Mouse (Mus musculus) heart, postnatal 0 days (tissue): ENCODE data around the gene Gm9958. TPM values are rescaled to one million over a fixed set of nuclear protein-coding genes. Genes with fewer than 3 reads are reported as not detected.
A peak's percentile ranks its signal among the peaks of the same experiment; 100 is the strongest.

Experiments
- ATAC-seq: fragments of 200-750 bp; cut with Nextera tagmentation; 2 replicates; pipeline ENCODE4 v1.8.0; 2017; ENCODE audit warnings: low read depth, moderate number of reproducible peaks, moderate library complexity; ENCODE audit not compliant: insufficient read depth
- DNase-seq: peaks from one replicate; pipeline ENCODE4 v3.0.0-alpha.2; 2016; ENCODE audit warnings: low spot score
- H3K27ac ChIP-seq: fragments of 300-500 bp; sonication (generic); 2 replicates; pipeline ENCODE4 v1.5.1; 2014; ENCODE audit warnings: low read depth, mild to moderate bottlenecking
- H3K27me3 ChIP-seq: fragments of 300-500 bp; sonication (generic); 2 replicates; pipeline ENCODE4 v1.6.1; 2014; ENCODE audit warnings: low read length, mixed read lengths; ENCODE audit not compliant: control insufficient read depth, insufficient read depth
- H3K36me3 ChIP-seq: fragments of 300-500 bp; sonication (generic); replicated peaks from 2 replicates; pipeline ENCODE4 v1.6.1; 2014; ENCODE audit warnings: low read length, mixed read lengths; ENCODE audit not compliant: control insufficient read depth, insufficient read depth
- H3K4me1 ChIP-seq: fragments of 300-500 bp; sonication (generic); 2 replicates; pipeline ENCODE4 v1.6.1; 2014; ENCODE audit warnings: antibody characterized with exemption; ENCODE audit not compliant: control insufficient read depth, insufficient read depth
- H3K4me2 ChIP-seq: fragments of 300-500 bp; sonication (generic); 2 replicates; pipeline ENCODE4 v1.6.1; 2014; ENCODE audit warnings: low read depth, mild to moderate bottlenecking, low read length, moderate library complexity
- H3K4me3 ChIP-seq: fragments of 300-500 bp; sonication (generic); 2 replicates; pipeline ENCODE4 v1.5.1; 2014; ENCODE audit warnings: low read depth, low read length
- H3K9ac ChIP-seq: fragments of 300-500 bp; sonication (generic); replicated peaks from 2 replicates; pipeline ENCODE4 v1.6.1; 2014; ENCODE audit warnings: low read depth, low read length, mixed read lengths
- H3K9me3 ChIP-seq: fragments of 300-500 bp; sonication (generic); replicated peaks from 2 replicates; pipeline ENCODE4 v1.6.1; 2016; ENCODE audit warnings: low read length; ENCODE audit not compliant: control insufficient read depth
- CTCF ChIP-seq: IDR thresholded peaks from 2 replicates; pipeline ENCODE4 v1.5.1; 2016; ENCODE audit warnings: antibody characterized with exemption, control low read depth, low read depth
- EP300 ChIP-seq: IDR thresholded peaks from 2 replicates; pipeline ENCODE4 v1.6.1; 2016; ENCODE audit warnings: antibody characterized with exemption, low read depth
- WGBS: fragments of 180-500 bp; shearing (Covaris S2); extraction: QIAGEN DNeasy Blood & Tissue Kit; methylation state at CpG from one replicate; pipeline ENCODE4 v1.1.7; 2014; 5-methylcytosine and 5-hydroxymethylcytosine counted together
- polyA plus RNA-seq: library from polyadenylated mRNA; unstranded; fragments of >200 nt; fragmentation: Nextera tagmentation; extraction: Ambion mirVana; gene quantifications from 2 replicates; pipeline ENCODE4 v1.2.1, GENCODE M21; 2015
- total RNA-seq: library from RNA; depleted of rRNA; stranded (reverse); fragments of >200 nt; gene quantifications from 2 replicates; pipeline ENCODE4 v1.2.3, GENCODE M21; 2014; ENCODE audit warnings: low replicate concordance

Gene Gm9958
- total and polyA plus RNA-seq, 2 experiments from 2014 or later: 0.34 to 3.4 TPM

GRCm38 (mm10) chr5:90339953-90340343 lies 27.1 kb upstream of the Gm9958 start:
- TF ChIP-seq CTCF: no peak
- no peak for TF ChIP-seq EP300
- Histone ChIP-seq H3K36me3 (no peaks in the 10 kb centered on the region), H3K4me2 (peak overlapping the region; percentile 62; the same call in 1 of the 2 replicates), H3K9ac (no peak overlapping the region), H3K4me1 (peaks cover 15% of the 10 kb centered on the region), H3K27ac (peak overlapping the region; percentile 77), H3K27me3 (no peaks in the 10 kb centered on the region), H3K9me3 (no peaks in the 10 kb centered on the region), H3K4me3 (peak overlapping the region; percentile 39; the same call in 1 of the 2 replicates)
- DNase-seq (no peak), ATAC-seq (no peak)
- WGBS: 75% methylated on average over 1 of the region's 1 CpGs

GRCm38 (mm10) chr5:90340847-90341246 lies 26.2 kb upstream of the Gm9958 start:
- no peaks in the 10 kb centered on the region for H3K36me3 ChIP-seq
- DNase-seq (no peak), ATAC-seq (no peak)
- WGBS: 39% methylated on average over 4 of the region's 4 CpGs
- no peak overlapping the region for H3K4me3 ChIP-seq
- peak overlapping the region; percentile 32; the same call in 1 of the 2 replicates for H3K27ac ChIP-seq
- TF ChIP-seq EP300 (no peak), CTCF (no peak)
- no peaks in the 10 kb centered on the region for H3K9me3 ChIP-seq
- no peaks in the 10 kb centered on the region for H3K27me3 ChIP-seq
- H3K4me1 ChIP-seq: peaks cover 15% of the 10 kb centered on the region
- H3K4me2 ChIP-seq: no peak overlapping the region
- H3K9ac ChIP-seq: no peak overlapping the region

GRCm38 (mm10) chr5:90346877-90347276 lies 20.1 kb upstream of the Gm9958 start:
- 90% methylated on average over 3 of the region's 3 CpGs for WGBS
- no peaks in the 10 kb centered on the region for H3K27me3 ChIP-seq
- no peak for DNase-seq
- H3K9me3 ChIP-seq: no peaks in the 10 kb centered on the region
- H3K4me1 ChIP-seq: no peaks in the 10 kb centered on the region
- no peak for ATAC-seq
- H3K36me3 ChIP-seq: 0 out of 2 replicates have a peak, but pooled peaks cover 3% of the 10 kb centered on the region
- H3K27ac ChIP-seq: no peak overlapping the region
- no peak overlapping the region for H3K4me3 ChIP-seq
- H3K9ac ChIP-seq: no peak overlapping the region
- TF ChIP-seq EP300 (no peak), CTCF (no peak)
- H3K4me2 ChIP-seq: no peak overlapping the region

- no peaks in the 10 kb centered on the region for H3K27me3 ChIP-seq
- 0 out of 2 replicates have a peak, but pooled peaks cover 2% of the 10 kb centered on the region for H3K36me3 ChIP-seq
- no peak for DNase-seq
- peaks cover 4% of the 10 kb centered on the region; the same call in 1 of the 2 replicates for H3K4me1 ChIP-seq
- H3K4me2 ChIP-seq: no peak overlapping the region
- no peak for ATAC-seq
- H3K9me3 ChIP-seq: no peaks in the 10 kb centered on the region
- no peak overlapping the region for H3K4me3 ChIP-seq
- no peak for TF ChIP-seq CTCF
- no peak for TF ChIP-seq EP300
- 89% methylated on average over 4 of the region's 4 CpGs for WGBS
- H3K27ac ChIP-seq: no peak overlapping the region
- no peak overlapping the region for H3K9ac ChIP-seq
These were observed 13.3 kb upstream of the Gm9958 start for GRCm38 (mm10) chr5:90353552-90354317.

GRCm38 (mm10) chr5:90355824-90356223 lies 11.2 kb upstream of the Gm9958 start:
- 83% methylated on average over 3 of the region's 3 CpGs for WGBS
- Histone ChIP-seq H3K4me3 (no peak overlapping the region), H3K4me2 (no peak overlapping the region), H3K36me3 (0 out of 2 replicates have a peak, but pooled peaks cover 6% of the 10 kb centered on the region), H3K27ac (no peak overlapping the region), H3K4me1 (peaks cover 4% of the 10 kb centered on the region; the same call in 1 of the 2 replicates), H3K9ac (no peak overlapping the region), H3K27me3 (no peaks in the 10 kb centered on the region), H3K9me3 (no peaks in the 10 kb centered on the region)
- no peak for ATAC-seq
- DNase-seq: no peak
- TF ChIP-seq EP300 (no peak), CTCF (no peak)
